In genomic region chr13:82586335-82586734, GRCm38 (mm10) we compare ENCODE assay signal across 19 mouse cellular contexts.
"Had no signal": no experiment of that assay in that cellular context is flagged by ENCODE, and none has a peak within 500 bp of the region (broad histone marks: within the 10 kb centered on the region; RNA-seq: fewer than 3 reads in every experiment).

No protein-coding gene starts in this region.

- DNase-seq: heart, postnatal 4 days; kidney, adult 11 months; kidney, adult 18-20 months; kidney, adult 2 months; kidney, adult 8-10 months; kidney, adult 9 months; kidney, postnatal 10 days; kidney, postnatal 14 days; kidney, postnatal 25 days; kidney, postnatal 36 days; kidney, postnatal 4 days; layer of hippocampus, adult 9-11 months; layer of hippocampus, postnatal 36 days had no signal

- ATAC-seq: hindbrain, embryonic 16.5 days; hindbrain, postnatal 0 days; inflammation-experienced regulatory T-cells, adult 6 months; intestine, embryonic 15.5 days; intestine, embryonic 16.5 days; intestine, postnatal 0 days had no signal
